ENCODE assay signal across 13 mouse cellular contexts in the genomic region with DNA sequence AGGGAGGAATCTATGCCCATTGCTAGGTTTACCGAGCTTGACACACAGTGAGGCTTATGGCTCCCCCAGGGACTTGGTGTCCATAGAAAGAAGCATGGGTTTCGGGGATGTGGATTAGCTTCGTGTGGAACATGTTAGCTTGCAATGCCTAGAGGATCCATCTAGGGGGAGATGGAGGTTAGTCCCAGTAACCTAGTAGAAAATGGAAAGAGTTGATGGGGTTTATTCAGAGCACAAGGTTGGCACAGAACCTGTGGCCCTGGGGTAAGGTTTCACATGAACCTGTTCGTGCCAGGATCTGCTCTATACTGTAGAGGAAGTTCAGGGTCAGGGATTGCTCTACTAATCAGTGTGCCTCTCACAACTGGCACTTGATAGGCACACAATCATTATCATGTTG. TPM values are rescaled to one million over a fixed set of nuclear protein-coding genes. Genes with fewer than 3 reads are reported as not detected.
DNase-seq lines count a peak whose midpoint lies in the region; TF ChIP-seq lines count a peak whose summit lies in the region.
"Had no signal": no experiment of that assay in that cellular context is flagged by ENCODE, and none has a peak within 500 bp of the region (broad histone marks: within the 10 kb centered on the region; RNA-seq: fewer than 3 reads in every experiment).

No protein-coding gene starts in this region.

- TF ChIP-seq CTCF in layer of hippocampus, adult 2 months (conservative IDR thresholded peaks at IDR 0.05), result peak; percentile 74

- no peak overlapping the region for H3K27ac ChIP-seq in layer of hippocampus, adult 2 months
- H3K27ac ChIP-seq: forebrain, embryonic 12.5 days; neural tube, embryonic 13.5 days had no signal

- H3K4me3 ChIP-seq in layer of hippocampus, adult 2 months, result no peak overlapping the region
- H3K4me3 ChIP-seq: forebrain, embryonic 12.5 days; neural tube, embryonic 13.5 days had no signal

- DNase-seq in embryo, embryonic 10 days (ENCODE audit: low spot score), result peak; percentile 46
- no peak for DNase-seq in embryo, embryonic 9.5 days (ENCODE audit: extremely low spot score)
- no peak for DNase-seq in layer of hippocampus, adult 2 months (ENCODE audit: low spot score in 2 of 2)
- DNase-seq in layer of hippocampus, adult 11-12 months (ENCODE audit: low spot score), result no peak
- peak; percentile 51 for DNase-seq in 3T3-L1 (ENCODE audit: low read depth, low spot score)
- peak; percentile 24 for DNase-seq in adipocyte (ENCODE audit: low spot score)
- no peak for DNase-seq in ovary, postnatal 14 days (ENCODE audit: low spot score)
- no peak for DNase-seq in cerebellum, adult 11-12 months
- DNase-seq: heart, postnatal 4 days; kidney, adult 9 months; layer of hippocampus, postnatal 36 days had no signal

RNA-seq across cellular contexts. Expression of a gene that starts 9.5 kb away (rescaled TPM):
- 10 to 100 TPM in 1 of 2 experiments, 1 to 10 TPM in 1; 8.9 to 13.7 TPM for total RNA-seq in layer of hippocampus, adult 2 months (2021)

Comparison
In these comparisons a context has a peak if more than half of its experiments do, and no peak if none do; other contexts are left out.
1. DNase-seq: peak in embryo, embryonic 10 days (single experiment), 3T3-L1 (single experiment) and adipocyte (single experiment); none in embryo, embryonic 9.5 days (single experiment), layer of hippocampus, adult 2 months (0 of 2), layer of hippocampus, adult 11-12 months (single experiment), ovary, postnatal 14 days (single experiment) and cerebellum, adult 11-12 months (single experiment).